Mouse (Mus musculus): ENCODE data around the gene Trim7. TPM values are rescaled to one million over a fixed set of nuclear protein-coding genes. Genes with fewer than 3 reads are reported as not detected.
"Not testable (repeated sequence)": the region's sequence is repeated elsewhere in the genome, so short reads cannot be mapped to it uniquely, and the experiment has no call there.

Trim7 gene
- polyA plus RNA-seq, 1 experiment from 2014 or later, result 1.00 TPM

DNA sequence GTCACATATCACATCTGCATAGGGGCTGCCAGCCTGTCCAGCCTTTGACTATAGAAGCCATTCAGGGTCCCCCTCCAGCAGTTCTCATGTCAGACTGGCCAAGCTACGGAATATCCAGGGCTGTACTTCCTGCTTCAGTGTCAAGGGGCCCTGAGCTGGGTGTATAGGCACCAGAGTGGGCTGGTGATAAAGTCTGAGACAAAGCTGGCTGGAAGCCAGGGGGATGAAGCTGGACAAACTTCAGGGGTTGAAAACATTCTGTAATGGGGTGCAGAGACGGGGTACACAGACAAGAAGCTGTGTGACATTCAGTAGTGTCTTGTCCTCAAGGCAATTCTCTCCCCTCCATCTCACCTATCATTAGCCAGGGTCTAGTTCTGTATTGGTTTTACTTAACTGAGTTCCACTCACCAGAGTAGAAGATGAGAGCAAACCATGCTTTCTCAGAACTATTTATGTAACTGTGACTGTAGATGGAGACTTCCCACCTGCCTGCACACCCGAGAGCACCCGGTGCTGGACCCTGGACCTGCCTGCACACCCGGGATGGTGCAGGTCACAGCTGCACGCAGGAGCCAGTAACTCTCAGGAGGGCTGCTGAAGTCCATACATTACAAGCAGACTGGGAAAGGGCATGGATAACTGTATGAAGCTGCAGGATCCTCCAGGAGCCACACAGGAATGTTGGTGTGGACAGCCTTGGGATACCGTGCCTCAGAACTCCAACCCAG is 43.6 kb downstream of the Trim7 start:
- H3K4me3 ChIP-seq (replicated peaks), result no peak overlapping the region
- ATAC-seq (ENCODE audit: low FRiP score), result no peak
- H3K9ac ChIP-seq, result no peak overlapping the region
- no peaks in the 10 kb centered on the region for H3K36me3 ChIP-seq (replicated peaks)
- no peak overlapping the region for H3K4me2 ChIP-seq
- WGBS, result 81% methylated on average over 7 of the region's 7 CpGs
- H3K27ac ChIP-seq, result no peak overlapping the region
- no peaks in the 10 kb centered on the region for H3K9me3 ChIP-seq
- H3K27me3 ChIP-seq, result peaks cover 25% of the 10 kb centered on the region; the same call in 1 of the 2 replicates
- peaks cover 15% of the 10 kb centered on the region for H3K4me1 ChIP-seq

DNA sequence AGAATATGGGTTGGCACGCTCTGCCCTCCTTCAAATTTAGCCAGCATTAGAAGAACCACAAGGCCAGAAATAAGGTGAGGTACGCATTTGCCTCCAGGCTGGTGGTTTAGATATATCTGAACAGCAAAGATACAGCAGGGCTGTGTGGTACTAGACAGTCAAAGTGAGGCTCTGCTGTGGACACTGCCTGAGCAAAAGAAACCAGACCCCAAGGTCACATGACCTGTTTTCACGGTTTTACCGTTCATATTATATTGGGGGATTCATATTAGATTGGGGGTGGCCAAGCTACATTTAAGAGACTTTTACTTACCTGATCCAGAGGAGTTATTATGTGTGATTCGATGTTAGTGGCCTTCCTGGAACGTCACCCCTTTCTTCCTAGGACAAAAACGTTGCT is 44.8 kb downstream of the Trim7 start:
- no peak for ATAC-seq (ENCODE audit: low FRiP score)
- Histone ChIP-seq H3K27me3 (peaks cover 25% of the 10 kb centered on the region; the same call in 1 of the 2 replicates), H3K9ac (peak overlapping the region; percentile 54), H3K4me1 (peaks cover 15% of the 10 kb centered on the region), H3K36me3 (replicated peaks) (no peaks in the 10 kb centered on the region), H3K4me3 (replicated peaks) (peak overlapping the region; percentile 41), H3K9me3 (no peaks in the 10 kb centered on the region), H3K4me2 (peak overlapping the region; percentile 63), H3K27ac (no peak overlapping the region)
- 40% methylated on average over 7 of the region's 7 CpGs for WGBS

DNA sequence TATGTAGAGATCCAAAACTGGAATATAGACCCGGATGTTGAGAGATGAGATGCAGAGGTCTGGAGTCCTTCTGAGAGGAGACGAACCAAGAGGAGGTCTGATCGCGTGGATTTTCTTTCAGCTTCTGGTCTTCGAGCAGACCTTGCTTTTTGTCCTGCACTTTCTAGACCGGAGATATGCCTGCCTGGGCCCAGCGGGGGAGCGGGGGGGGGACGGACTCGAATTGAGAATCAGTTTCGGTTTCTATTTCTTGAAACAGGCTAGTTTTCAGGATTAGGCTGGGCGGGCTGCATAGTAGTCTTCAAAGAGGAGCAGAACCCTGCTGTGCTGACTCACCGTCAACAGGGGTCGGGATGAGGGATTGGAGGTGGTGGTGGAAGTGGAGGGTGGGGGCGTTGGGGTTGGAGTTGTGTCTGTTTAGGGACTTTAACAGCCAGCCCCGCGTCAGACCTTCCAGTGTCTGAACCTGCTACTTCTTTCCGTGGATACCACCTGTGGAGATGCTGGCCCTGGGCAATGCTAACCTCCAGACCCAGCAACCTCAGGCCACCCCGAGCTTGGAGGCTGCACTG is 45.3 kb downstream of the Trim7 start, which contains the start of gene Irgm1:
Gene Irgm1 (minus strand): TSS at position 483 of the 572 bp plus-strand sequence.
- no peak within 1 kb of the TSS for H3K27ac ChIP-seq

DNA sequence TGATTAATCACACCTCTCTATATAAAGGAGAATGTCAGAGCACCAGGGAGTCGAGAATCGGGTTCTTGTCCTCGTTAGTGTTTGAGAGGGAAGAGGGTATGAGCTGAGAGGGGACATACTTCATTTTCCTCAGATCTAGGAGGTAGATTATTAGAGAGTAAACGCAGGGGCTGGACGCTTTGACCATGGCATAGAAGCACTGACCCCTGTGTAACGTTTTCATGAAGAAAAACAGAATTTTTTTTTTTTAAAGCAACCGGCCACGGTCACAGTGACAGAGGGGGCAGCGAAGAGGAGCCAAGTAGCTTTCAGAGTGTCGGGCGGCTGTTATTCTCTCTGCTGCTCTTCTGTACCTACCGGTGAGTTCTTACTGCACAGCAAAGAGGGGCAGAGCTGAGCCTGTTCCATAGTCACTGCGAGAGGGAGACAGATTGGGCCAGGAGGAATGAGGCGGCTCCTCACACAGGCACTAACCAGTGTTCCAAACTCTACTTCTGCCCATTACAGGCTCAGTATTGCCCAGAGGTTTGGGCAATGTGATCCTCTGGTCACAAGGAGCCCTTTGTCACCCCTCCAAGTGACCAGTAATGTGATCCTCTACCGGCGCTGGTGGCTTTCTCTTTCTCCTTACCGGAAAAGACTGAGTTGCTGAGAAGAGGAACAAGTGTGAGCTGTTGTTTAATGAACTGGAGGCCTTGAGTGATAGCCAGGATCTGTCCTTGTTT is 46.0 kb downstream of the Trim7 start:
- ATAC-seq (ENCODE audit: low FRiP score), result peak; percentile 59; the same call in 1 of the 2 replicates
- no peaks in the 10 kb centered on the region for H3K36me3 ChIP-seq (replicated peaks)
- peaks cover 25% of the 10 kb centered on the region; the same call in 1 of the 2 replicates for H3K27me3 ChIP-seq
- H3K27ac ChIP-seq, result no peak overlapping the region
- peaks cover 15% of the 10 kb centered on the region for H3K4me1 ChIP-seq
- 0 out of 2 replicates have a peak overlapping the region, but pooled peaks have one; percentile 54 for H3K9ac ChIP-seq
- no peaks in the 10 kb centered on the region for H3K9me3 ChIP-seq
- 13% methylated on average over 17 of the region's 17 CpGs for WGBS
- peak overlapping the region; percentile 41 for H3K4me3 ChIP-seq (replicated peaks)
- H3K4me2 ChIP-seq, result peak overlapping the region; percentile 63

More for the DNA sequence above, 45.3 kb downstream of the Trim7 start, which contains the start of gene Irgm1:
- Histone ChIP-seq H3K4me3 (replicated peaks) (peak within 1 kb of the TSS; percentile 41), H3K9ac (peak within 1 kb of the TSS; percentile 54), H3K36me3 (replicated peaks) (no peaks in the 10 kb centered on the region), H3K4me1 (peaks cover 15% of the 10 kb centered on the region), H3K4me2 (peak within 1 kb of the TSS; percentile 63), H3K27me3 (peaks cover 25% of the 10 kb centered on the region; the same call in 1 of the 2 replicates), H3K9me3 (no peaks in the 10 kb centered on the region)
- 2% methylated on average over 18 of the region's 19 CpGs for WGBS
- 0 out of 2 replicates have a peak, but pooled peaks have one; percentile 21 for ATAC-seq (ENCODE audit: low FRiP score)

DNA sequence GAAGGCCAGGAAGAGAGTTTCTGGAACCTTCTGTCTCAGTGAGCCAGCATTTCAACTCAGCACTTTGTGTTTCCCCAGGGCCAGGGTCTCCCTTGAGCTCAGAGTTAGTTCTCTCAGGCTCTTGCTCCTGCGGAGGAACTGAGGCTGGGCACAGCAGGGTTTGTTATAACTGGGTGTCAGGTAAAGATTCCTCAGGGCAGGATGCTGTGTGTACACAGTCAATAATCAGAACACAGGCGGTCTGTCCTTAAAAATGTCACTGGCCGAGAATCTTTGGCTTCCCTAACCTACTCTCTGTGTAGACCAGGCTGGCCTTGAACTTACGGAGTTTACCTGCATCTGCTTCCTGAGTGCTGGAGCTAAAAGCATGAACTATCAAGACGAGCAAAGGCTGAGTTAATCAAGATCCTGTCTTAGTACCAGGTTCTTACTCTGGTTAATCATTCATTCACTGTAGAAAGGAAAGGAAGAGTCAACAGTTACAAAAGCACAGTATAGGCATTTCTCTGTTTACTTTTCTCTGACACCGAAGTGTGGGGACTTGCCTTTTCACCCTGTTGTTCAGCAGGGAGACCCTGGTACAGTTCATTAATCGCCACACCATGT is 46.9 kb downstream of the Trim7 start:
- Histone ChIP-seq H3K4me1 (peaks cover 15% of the 10 kb centered on the region), H3K4me3 (replicated peaks) (no peak overlapping the region), H3K36me3 (replicated peaks) (no peaks in the 10 kb centered on the region), H3K27me3 (peaks cover 25% of the 10 kb centered on the region; the same call in 1 of the 2 replicates), H3K4me2 (no peak overlapping the region), H3K27ac (no peak overlapping the region), H3K9ac (no peak overlapping the region), H3K9me3 (no peaks in the 10 kb centered on the region)
- no peak for ATAC-seq (ENCODE audit: low FRiP score)
- WGBS, result 84% methylated on average over 7 of the region's 7 CpGs

DNA sequence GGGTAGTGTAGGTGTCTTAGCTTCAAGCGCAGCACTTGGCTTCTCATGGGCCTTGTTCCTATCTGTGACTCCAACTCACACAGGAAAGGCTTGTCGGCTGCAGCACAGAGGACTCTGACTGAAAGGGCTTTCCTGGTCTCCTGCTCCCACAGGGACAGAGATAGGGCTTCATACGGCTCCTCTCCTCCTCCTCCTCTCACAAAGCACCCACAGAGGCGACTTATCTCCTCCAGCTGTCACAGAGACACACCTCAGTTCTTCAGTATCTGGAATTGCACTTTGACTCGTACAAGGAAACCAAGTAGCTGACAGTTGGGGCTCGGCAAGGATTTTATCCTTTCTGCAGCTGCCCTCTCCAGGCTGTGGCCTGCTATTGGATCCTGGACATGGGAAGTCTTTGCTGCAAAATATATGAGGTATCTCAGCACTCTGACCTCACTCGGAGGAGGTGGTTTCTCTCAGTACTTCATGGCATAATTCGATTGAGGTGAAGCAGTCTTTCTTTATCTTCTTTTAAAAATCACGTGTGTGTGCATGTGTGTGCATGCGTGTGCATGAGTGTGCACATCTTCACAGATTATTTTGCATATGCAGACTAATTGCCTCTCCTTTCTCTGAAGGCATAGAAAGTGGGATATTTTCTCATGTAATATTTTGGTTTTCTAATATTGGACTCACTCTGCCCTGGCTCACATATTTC is 47.8 kb downstream of the Trim7 start:
- ATAC-seq (ENCODE audit: low FRiP score), result no peak
- no peak overlapping the region for H3K27ac ChIP-seq
- H3K4me3 ChIP-seq (replicated peaks), result no peak overlapping the region
- no peak overlapping the region for H3K4me2 ChIP-seq
- H3K4me1 ChIP-seq, result peaks cover 15% of the 10 kb centered on the region
- WGBS, result 74% methylated on average over 10 of the region's 10 CpGs
- H3K27me3 ChIP-seq, result peaks cover 23% of the 10 kb centered on the region; the same call in 1 of the 2 replicates
- H3K36me3 ChIP-seq (replicated peaks), result no peaks in the 10 kb centered on the region
- no peaks in the 10 kb centered on the region for H3K9me3 ChIP-seq
- H3K9ac ChIP-seq, result no peak overlapping the region

DNA sequence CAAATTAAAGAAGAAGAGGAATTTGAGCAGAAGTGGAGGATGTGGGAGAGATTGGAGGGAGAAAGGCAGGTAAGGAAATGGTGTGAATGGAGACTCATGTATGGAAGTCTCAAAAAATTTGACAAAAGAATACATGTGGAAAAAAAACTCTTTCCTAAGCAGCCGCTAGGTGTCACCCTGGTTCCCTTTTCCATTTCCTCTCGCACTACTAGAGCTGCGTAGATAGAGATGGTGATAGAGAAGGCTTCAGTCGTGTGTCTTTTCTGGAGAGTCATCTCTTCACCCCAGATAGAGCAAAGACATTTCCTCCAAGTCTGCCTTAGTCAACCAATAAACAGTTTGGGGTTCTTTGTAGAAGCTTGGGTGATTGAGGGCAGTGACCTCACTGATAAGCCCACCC is 48.5 kb downstream of the Trim7 start:
- H3K4me2 ChIP-seq, result no peak overlapping the region
- no peak overlapping the region for H3K9ac ChIP-seq
- no peaks in the 10 kb centered on the region for H3K9me3 ChIP-seq
- H3K27ac ChIP-seq, result no peak overlapping the region
- ATAC-seq (ENCODE audit: low FRiP score), result peak; percentile 68; the same call in 1 of the 2 replicates
- WGBS, result 5% methylated on average over 4 of the region's 4 CpGs
- no peak overlapping the region for H3K4me3 ChIP-seq (replicated peaks)
- peaks cover 15% of the 10 kb centered on the region for H3K4me1 ChIP-seq
- H3K36me3 ChIP-seq (replicated peaks), result no peaks in the 10 kb centered on the region
- H3K27me3 ChIP-seq, result peaks cover 23% of the 10 kb centered on the region; the same call in 1 of the 2 replicates

DNA sequence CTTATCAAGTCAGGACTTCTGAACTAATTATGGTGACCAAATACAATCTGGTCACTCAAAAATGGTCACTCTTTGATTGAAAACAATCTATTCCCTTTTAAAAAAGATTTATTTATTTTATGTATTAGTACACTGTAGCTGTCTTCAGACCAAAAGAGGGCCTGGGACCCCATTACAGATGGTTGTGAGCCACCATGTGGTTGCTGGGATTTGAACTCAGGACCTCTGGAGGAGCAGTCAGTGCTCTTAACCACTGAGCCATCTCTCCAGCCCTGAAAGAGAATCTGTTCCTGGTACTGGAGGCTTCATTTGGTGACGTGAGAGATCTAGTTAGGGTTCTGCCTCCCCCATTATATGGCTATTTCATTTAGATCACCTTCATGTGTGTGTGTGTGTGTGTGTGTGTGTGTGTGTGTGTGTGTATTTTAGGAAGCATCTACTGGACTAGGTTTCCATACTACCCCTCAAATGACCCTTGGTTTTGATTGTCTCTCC is 49.5 kb downstream of the Trim7 start:
- not testable (repeated sequence) for H3K27ac ChIP-seq; H3K36me3 ChIP-seq (replicated peaks); H3K4me2 ChIP-seq; H3K4me3 ChIP-seq (replicated peaks); H3K9me3 ChIP-seq; ATAC-seq (ENCODE audit: low FRiP score); H3K9ac ChIP-seq
- H3K27me3 ChIP-seq, result peaks cover 23% of the 10 kb centered on the region; the same call in 1 of the 2 replicates
- WGBS, result 72% methylated on average over 1 of the region's 1 CpGs
- H3K4me1 ChIP-seq, result peaks cover 15% of the 10 kb centered on the region

DNA sequence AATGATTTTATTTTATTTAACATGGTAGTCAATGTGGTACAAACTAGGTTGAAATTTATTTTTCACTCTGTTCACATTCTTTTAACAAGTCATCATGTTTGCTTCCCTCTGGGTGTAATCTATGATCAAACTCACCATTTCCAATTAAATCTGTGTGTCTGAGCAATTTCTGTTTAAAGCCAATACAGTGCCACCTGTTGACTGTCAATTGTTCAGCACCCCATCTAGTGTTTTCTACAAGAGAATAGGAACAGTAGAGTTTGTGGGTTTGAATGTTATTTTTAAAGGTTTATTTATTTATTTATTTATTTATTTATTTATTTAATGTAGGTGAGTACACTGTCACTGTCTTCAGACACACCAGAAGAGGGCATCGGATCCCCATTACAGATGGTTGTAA is 50.7 kb downstream of the Trim7 start:
- H3K27ac ChIP-seq, result no peak overlapping the region
- no peak for ATAC-seq (ENCODE audit: low FRiP score)

DNA sequence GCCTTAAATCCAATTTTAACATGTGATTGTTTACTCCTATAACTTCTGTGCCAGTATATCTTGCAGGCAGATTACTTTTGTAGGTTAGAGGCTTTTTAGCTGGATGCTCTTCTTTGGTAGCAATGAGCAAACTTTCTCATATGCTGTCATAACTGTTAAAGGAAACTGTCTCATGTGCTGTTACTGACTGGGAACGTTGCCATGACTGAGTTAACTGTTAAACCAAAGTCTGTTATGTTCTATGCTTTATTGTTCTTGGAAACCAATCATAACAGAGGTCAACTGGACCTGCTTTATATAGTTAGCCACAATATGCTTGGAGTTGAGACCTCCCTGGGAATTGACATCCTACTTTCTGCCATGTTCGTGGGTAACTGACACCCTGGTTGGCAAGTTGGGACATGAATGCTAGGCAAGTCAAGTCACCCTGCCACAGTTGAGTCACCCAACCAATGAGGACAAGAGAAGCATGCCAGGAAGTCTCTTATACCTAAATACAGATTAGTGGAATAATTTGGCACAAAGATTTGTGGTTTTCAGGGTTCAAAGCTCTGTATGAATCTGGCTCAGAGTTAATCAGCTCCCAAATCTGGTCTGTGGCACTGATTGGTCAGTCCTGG is 73.0 kb downstream of the Trim7 start:
- no peaks in the 10 kb centered on the region for H3K9me3 ChIP-seq
- WGBS, result 74% methylated on average over 2 of the region's 2 CpGs
- no peak for ATAC-seq (ENCODE audit: low FRiP score)

More for the DNA sequence above, 50.7 kb downstream of the Trim7 start:
- 88% methylated on average over 1 of the region's 1 CpGs for WGBS
- no peaks in the 10 kb centered on the region for H3K9me3 ChIP-seq
- H3K4me3 ChIP-seq (replicated peaks), result no peak overlapping the region
- no peak overlapping the region for H3K4me2 ChIP-seq
- H3K9ac ChIP-seq, result no peak overlapping the region
- H3K36me3 ChIP-seq (replicated peaks), result no peaks in the 10 kb centered on the region
- H3K4me1 ChIP-seq, result peaks cover 5% of the 10 kb centered on the region
- peaks cover 17% of the 10 kb centered on the region; the same call in 1 of the 2 replicates for H3K27me3 ChIP-seq

More for the DNA sequence above, 73.0 kb downstream of the Trim7 start:
- H3K4me2 ChIP-seq, result no peak overlapping the region
- no peak overlapping the region for H3K4me3 ChIP-seq (replicated peaks)
- H3K27me3 ChIP-seq, result no peaks in the 10 kb centered on the region
- H3K27ac ChIP-seq, result no peak overlapping the region
- H3K36me3 ChIP-seq (replicated peaks), result no peaks in the 10 kb centered on the region
- H3K4me1 ChIP-seq, result no peaks in the 10 kb centered on the region
- H3K9ac ChIP-seq, result no peak overlapping the region

All from forebrain, embryonic 12.5 days (tissue).